Mouse (Mus musculus): ENCODE results near the gene Vmac. TPM values are rescaled to one million over a fixed set of nuclear protein-coding genes. Genes with fewer than 3 reads are reported as not detected.

Vmac gene
- total and polyA plus RNA-seq, 2 experiments from 2014 or later: 19.1 to 37.5 TPM

- Histone ChIP-seq H3K4me1 (ENCODE audit: insufficient read depth, low read length) (no peaks in the 10 kb centered on the region), H3K4me2 (ENCODE audit: low read depth, low read length) (no peak overlapping the region), H3K4me3 (ENCODE audit: low read length) (no peak overlapping the region), H3K9me3 (ENCODE audit: low read length) (no peaks in the 10 kb centered on the region), H3K9ac (replicated peaks; ENCODE audit: low read length) (no peak overlapping the region), H3K27ac (no peak overlapping the region), H3K36me3 (ENCODE audit: insufficient read depth, low read length) (peaks cover 18% of the 10 kb centered on the region), H3K27me3 (ENCODE audit: insufficient read depth, low read length) (no peaks in the 10 kb centered on the region)
- no peak; the same call in 1 of the 2 replicates for ATAC-seq
- no peak for TF ChIP-seq CTCF (IDR thresholded peaks at IDR 0.05; ENCODE audit: low read depth)
- WGBS: 18% methylated on average over 7 of the region's 7 CpGs
- no peak for DNase-seq (ENCODE audit: low spot score)
Measured at GRCm38 (mm10) chr17:56727029-56727649, 9.3 kb upstream of the Vmac start.

GRCm38 (mm10) chr17:56723419-56724161 lies 5.8 kb upstream of the Vmac start:
- Histone ChIP-seq H3K9ac (replicated peaks; ENCODE audit: low read length) (no peak overlapping the region; the same call in 1 of the 2 replicates), H3K9me3 (ENCODE audit: low read length) (no peaks in the 10 kb centered on the region), H3K27ac (no peak overlapping the region), H3K4me1 (ENCODE audit: insufficient read depth, low read length) (peaks cover 7% of the 10 kb centered on the region), H3K27me3 (ENCODE audit: insufficient read depth, low read length) (no peaks in the 10 kb centered on the region), H3K4me3 (ENCODE audit: low read length) (no peak overlapping the region), H3K36me3 (ENCODE audit: insufficient read depth, low read length) (peaks cover 29% of the 10 kb centered on the region), H3K4me2 (ENCODE audit: low read depth, low read length) (no peak overlapping the region)
- WGBS: 83% methylated on average over 11 of the region's 11 CpGs
- DNase-seq (ENCODE audit: low spot score) (no peak), ATAC-seq (no peak)
- 0 out of 2 replicates have a peak, but pooled peaks have one; percentile 17 for TF ChIP-seq CTCF (IDR thresholded peaks at IDR 0.05; ENCODE audit: low read depth)

GRCm38 (mm10) chr17:56722441-56722840 lies 4.6 kb upstream of the Vmac start:
- H3K4me1 ChIP-seq (ENCODE audit: insufficient read depth, low read length): peaks cover 10% of the 10 kb centered on the region

GRCm38 (mm10) chr17:56716655-56717362 lies 1.0 kb downstream of the Vmac start:
- ATAC-seq: peak; percentile 94
- TF ChIP-seq CTCF (IDR thresholded peaks at IDR 0.05; ENCODE audit: low read depth): no peak
- Histone ChIP-seq H3K4me2 (ENCODE audit: low read depth, low read length) (peak overlapping the region; percentile 72), H3K36me3 (ENCODE audit: insufficient read depth, low read length) (peaks cover 11% of the 10 kb centered on the region; the same call in 1 of the 2 replicates), H3K9me3 (ENCODE audit: low read length) (no peaks in the 10 kb centered on the region), H3K27ac (peak overlapping the region; percentile 90), H3K4me3 (ENCODE audit: low read length) (peak overlapping the region; percentile 86), H3K4me1 (ENCODE audit: insufficient read depth, low read length) (peaks cover 13% of the 10 kb centered on the region), H3K27me3 (ENCODE audit: insufficient read depth, low read length) (no peaks in the 10 kb centered on the region), H3K9ac (replicated peaks; ENCODE audit: low read length) (peak overlapping the region; percentile 89)
- peak; percentile 100 for DNase-seq (ENCODE audit: low spot score)
- WGBS: under 1% methylated on average over 55 of the region's 55 CpGs

More at GRCm38 (mm10) chr17:56722441-56722840, 4.6 kb upstream of the Vmac start:
- Histone ChIP-seq H3K27me3 (ENCODE audit: insufficient read depth, low read length) (no peaks in the 10 kb centered on the region), H3K36me3 (ENCODE audit: insufficient read depth, low read length) (peaks cover 29% of the 10 kb centered on the region), H3K4me2 (ENCODE audit: low read depth, low read length) (no peak overlapping the region), H3K27ac (no peak overlapping the region), H3K9ac (replicated peaks; ENCODE audit: low read length) (no peak overlapping the region), H3K9me3 (ENCODE audit: low read length) (no peaks in the 10 kb centered on the region), H3K4me3 (ENCODE audit: low read length) (no peak overlapping the region)
- DNase-seq (ENCODE audit: low spot score) (no peak), ATAC-seq (no peak)
- 79% methylated on average over 5 of the region's 5 CpGs for WGBS
- TF ChIP-seq CTCF (IDR thresholded peaks at IDR 0.05; ENCODE audit: low read depth): no peak

GRCm38 (mm10) chr17:56715914-56716654 lies 1.7 kb downstream of the Vmac start:
- Histone ChIP-seq H3K4me1 (ENCODE audit: insufficient read depth, low read length) (peaks cover 13% of the 10 kb centered on the region), H3K4me3 (ENCODE audit: low read length) (peak overlapping the region; percentile 86), H3K27ac (peak overlapping the region; percentile 90), H3K36me3 (ENCODE audit: insufficient read depth, low read length) (peaks cover 13% of the 10 kb centered on the region; the same call in 1 of the 2 replicates), H3K9me3 (ENCODE audit: low read length) (no peaks in the 10 kb centered on the region), H3K4me2 (ENCODE audit: low read depth, low read length) (peak overlapping the region; percentile 72), H3K27me3 (ENCODE audit: insufficient read depth, low read length) (no peaks in the 10 kb centered on the region), H3K9ac (replicated peaks; ENCODE audit: low read length) (peak overlapping the region; percentile 69)
- 23% methylated on average over 22 of the region's 22 CpGs for WGBS
- no peak for DNase-seq (ENCODE audit: low spot score)
- no peak for TF ChIP-seq CTCF (IDR thresholded peaks at IDR 0.05; ENCODE audit: low read depth)
- ATAC-seq: no peak

- Histone ChIP-seq H3K4me2 (ENCODE audit: low read depth, low read length) (peak overlapping the region; percentile 72; the same call in 1 of the 2 replicates), H3K9ac (replicated peaks; ENCODE audit: low read length) (no peak overlapping the region), H3K27ac (no peak overlapping the region), H3K9me3 (ENCODE audit: low read length) (no peaks in the 10 kb centered on the region), H3K27me3 (ENCODE audit: insufficient read depth, low read length) (no peaks in the 10 kb centered on the region), H3K4me1 (ENCODE audit: insufficient read depth, low read length) (peaks cover 13% of the 10 kb centered on the region), H3K36me3 (ENCODE audit: insufficient read depth, low read length) (peaks cover 19% of the 10 kb centered on the region), H3K4me3 (ENCODE audit: low read length) (no peak overlapping the region)
- TF ChIP-seq CTCF (IDR thresholded peaks at IDR 0.05; ENCODE audit: low read depth): no peak
- WGBS: 63% methylated on average over 11 of the region's 11 CpGs
- ATAC-seq (no peak), DNase-seq (ENCODE audit: low spot score) (no peak)
Measured at GRCm38 (mm10) chr17:56715360-56715759, 2.5 kb downstream of the Vmac start.

Data from hindbrain, postnatal 0 days (tissue).